Mouse (Mus musculus) hindbrain, embryonic 13.5 days (tissue): ENCODE measurements around the gene Zfyve16. TPM values are rescaled to one million over a fixed set of nuclear protein-coding genes. Genes with fewer than 3 reads are reported as not detected.
A peak's percentile ranks its signal among the peaks of the same experiment; 100 is the strongest.

Source experiments
- ATAC-seq: fragments of 200-750 bp; cut with Nextera tagmentation; 2 replicates; pipeline ENCODE4 v1.8.0; 2017; ENCODE audit warnings: moderate TSS enrichment; ENCODE audit not compliant: low FRiP score
- H3K27ac ChIP-seq: fragments of 300-500 bp; sonication (generic); 2 replicates; pipeline ENCODE4 v1.5.1; 2015; ENCODE audit warnings: inconsistent platforms, mild to moderate bottlenecking, moderate library complexity
- H3K27me3 ChIP-seq: fragments of 300-500 bp; sonication (generic); 2 replicates; pipeline ENCODE4 v1.6.1; 2015; ENCODE audit warnings: mild to moderate bottlenecking, inconsistent platforms
- H3K36me3 ChIP-seq: fragments of 300-500 bp; sonication (generic); 2 replicates; pipeline ENCODE4 v1.6.1; 2015; ENCODE audit warnings: mild to moderate bottlenecking, inconsistent platforms
- H3K4me1 ChIP-seq: fragments of 300-500 bp; sonication (generic); replicated peaks from 2 replicates; pipeline ENCODE4 v1.6.1; 2015; ENCODE audit warnings: inconsistent platforms
- H3K4me2 ChIP-seq: fragments of 300-500 bp; sonication (generic); 2 replicates; pipeline ENCODE4 v1.6.1; 2015; ENCODE audit warnings: inconsistent platforms, mild to moderate bottlenecking, moderate library complexity
- H3K4me3 ChIP-seq: fragments of 300-500 bp; sonication (generic); 2 replicates; pipeline ENCODE4 v1.5.1; 2015; ENCODE audit warnings: mild to moderate bottlenecking, inconsistent platforms
- H3K9ac ChIP-seq: fragments of 300-500 bp; sonication (generic); 2 replicates; pipeline ENCODE4 v1.6.1; 2015; ENCODE audit warnings: mild to moderate bottlenecking, inconsistent platforms
- H3K9me3 ChIP-seq: fragments of 300-500 bp; sonication (generic); 2 replicates; pipeline ENCODE4 v1.6.1; 2016; ENCODE audit warnings: inconsistent platforms
- WGBS: fragments of 180-500 bp; shearing (Covaris S2); methylation state at CpG from one replicate; pipeline ENCODE4 v1.1.7; 2015; 5-methylcytosine and 5-hydroxymethylcytosine counted together
- polyA plus RNA-seq: library from polyadenylated mRNA; unstranded; fragments of >200 nt; fragmentation: Nextera tagmentation; extraction: Ambion mirVana; gene quantifications from 2 replicates; pipeline ENCODE4 v1.2.1, GENCODE M21; 2015

The Zfyve16 gene
- polyA plus RNA-seq, 1 experiment from 2014 or later: 11.2 TPM

- Histone ChIP-seq H3K4me3 (peak overlapping the region; percentile 74), H3K27ac (peak overlapping the region; percentile 95), H3K27me3 (no peaks in the 10 kb centered on the region), H3K4me2 (peak overlapping the region; percentile 67), H3K4me1 (peaks cover 12% of the 10 kb centered on the region), H3K9me3 (no peaks in the 10 kb centered on the region), H3K9ac (peak overlapping the region; percentile 84), H3K36me3 (no peaks in the 10 kb centered on the region)
- peak; percentile 93 for ATAC-seq
- 3% methylated on average over 47 of the region's 47 CpGs for WGBS
Measured at GRCm38 (mm10) chr13:92529828-92530720, 594 bp downstream of the Zfyve16 start.

GRCm38 (mm10) chr13:92523178-92523813 lies 7.4 kb downstream of the Zfyve16 start:
- H3K36me3 ChIP-seq: peaks cover 39% of the 10 kb centered on the region
- no peak overlapping the region for H3K4me2 ChIP-seq
- no peak overlapping the region for H3K27ac ChIP-seq
- H3K27me3 ChIP-seq: no peaks in the 10 kb centered on the region
- no peaks in the 10 kb centered on the region for H3K9me3 ChIP-seq
- WGBS: 93% methylated on average over 5 of the region's 5 CpGs
- H3K4me1 ChIP-seq: no peaks in the 10 kb centered on the region
- H3K4me3 ChIP-seq: no peak overlapping the region
- ATAC-seq: no peak
- no peak overlapping the region for H3K9ac ChIP-seq

GRCm38 (mm10) chr13:92504871-92505270 lies 25.8 kb downstream of the Zfyve16 start:
- H3K4me2 ChIP-seq: no peak overlapping the region
- no peak for ATAC-seq
- H3K4me1 ChIP-seq: no peaks in the 10 kb centered on the region
- no peak overlapping the region for H3K27ac ChIP-seq
- H3K4me3 ChIP-seq: no peak overlapping the region
- H3K27me3 ChIP-seq: no peaks in the 10 kb centered on the region
- 91% methylated on average over 12 of the region's 12 CpGs for WGBS
- H3K9me3 ChIP-seq: no peaks in the 10 kb centered on the region
- H3K36me3 ChIP-seq: peaks cover 54% of the 10 kb centered on the region
- H3K9ac ChIP-seq: no peak overlapping the region

- Histone ChIP-seq H3K9ac (no peak overlapping the region), H3K4me3 (no peak overlapping the region), H3K9me3 (no peaks in the 10 kb centered on the region), H3K4me2 (no peak overlapping the region), H3K27me3 (no peaks in the 10 kb centered on the region), H3K27ac (no peak overlapping the region), H3K36me3 (peaks cover 26% of the 10 kb centered on the region), H3K4me1 (0 out of 2 replicates have a peak, but pooled peaks cover 4% of the 10 kb centered on the region)
- no peak for ATAC-seq
- 89% methylated on average over 1 of the region's 1 CpGs for WGBS
Measured at GRCm38 (mm10) chr13:92491923-92492322, 38.7 kb downstream of the Zfyve16 start.

- 0 out of 2 replicates have a peak, but pooled peaks have one; percentile 52 for ATAC-seq
- H3K4me2 ChIP-seq: no peak overlapping the region
Measured at GRCm38 (mm10) chr13:92490817-92491216, 39.9 kb downstream of the Zfyve16 start.

GRCm38 (mm10) chr13:92483852-92484463 lies 46.7 kb downstream of the Zfyve16 start, which contains the start of gene Fam151b:
TSS of gene Fam151b (minus strand) at chr13:92484015.
- H3K27ac ChIP-seq: peak within 1 kb of the TSS; percentile 83
- peak within 1 kb of the TSS; percentile 44 for H3K4me3 ChIP-seq
- ATAC-seq: peak; percentile 100
- H3K9ac ChIP-seq: peak within 1 kb of the TSS; percentile 64
- H3K27me3 ChIP-seq: no peaks in the 10 kb centered on the region
- H3K4me1 ChIP-seq: 0 out of 2 replicates have a peak, but pooled peaks cover 4% of the 10 kb centered on the region
- no peaks in the 10 kb centered on the region for H3K9me3 ChIP-seq
- H3K4me2 ChIP-seq: peak within 1 kb of the TSS; percentile 63
- peaks cover 5% of the 10 kb centered on the region for H3K36me3 ChIP-seq
- 7% methylated on average over 19 of the region's 19 CpGs for WGBS

More at GRCm38 (mm10) chr13:92490817-92491216, 39.9 kb downstream of the Zfyve16 start:
- Histone ChIP-seq H3K36me3 (peaks cover 28% of the 10 kb centered on the region), H3K9ac (no peak overlapping the region), H3K4me1 (0 out of 2 replicates have a peak, but pooled peaks cover 4% of the 10 kb centered on the region), H3K27me3 (no peaks in the 10 kb centered on the region), H3K4me3 (no peak overlapping the region), H3K27ac (peak overlapping the region; percentile 12; the same call in 1 of the 2 replicates), H3K9me3 (no peaks in the 10 kb centered on the region)
- 67% methylated on average over 4 of the region's 4 CpGs for WGBS

- Histone ChIP-seq H3K4me2 (peak overlapping the region; percentile 63), H3K36me3 (peaks cover 5% of the 10 kb centered on the region), H3K9ac (peak overlapping the region; percentile 64), H3K4me3 (peak overlapping the region; percentile 44), H3K9me3 (no peaks in the 10 kb centered on the region), H3K27ac (peak overlapping the region; percentile 83; the same call in 1 of the 2 replicates), H3K4me1 (0 out of 2 replicates have a peak, but pooled peaks cover 4% of the 10 kb centered on the region), H3K27me3 (no peaks in the 10 kb centered on the region)
- WGBS: 3% methylated on average over 3 of the region's 3 CpGs
- ATAC-seq: peak; percentile 76
Measured at GRCm38 (mm10) chr13:92483348-92483747, 47.3 kb downstream of the Zfyve16 start.

GRCm38 (mm10) chr13:92470151-92470550 lies 60.5 kb downstream of the Zfyve16 start:
- H3K27ac ChIP-seq: no peak overlapping the region
- H3K27me3 ChIP-seq: no peaks in the 10 kb centered on the region
- no peak overlapping the region for H3K4me2 ChIP-seq
- ATAC-seq: no peak
- H3K9me3 ChIP-seq: no peaks in the 10 kb centered on the region
- no peak overlapping the region for H3K9ac ChIP-seq
- H3K4me1 ChIP-seq: no peaks in the 10 kb centered on the region
- peaks cover 25% of the 10 kb centered on the region; the same call in 1 of the 2 replicates for H3K36me3 ChIP-seq
- no peak overlapping the region for H3K4me3 ChIP-seq
- 77% methylated on average over 2 of the region's 2 CpGs for WGBS

- 80% methylated on average over 2 of the region's 2 CpGs for WGBS
Measured at GRCm38 (mm10) chr13:92469381-92469780, 61.3 kb downstream of the Zfyve16 start.

GRCm38 (mm10) chr13:92467891-92468290 lies 62.8 kb downstream of the Zfyve16 start:
- Histone ChIP-seq H3K36me3 (peaks cover 23% of the 10 kb centered on the region; the same call in 1 of the 2 replicates), H3K27me3 (no peaks in the 10 kb centered on the region), H3K4me3 (no peak overlapping the region), H3K9me3 (no peaks in the 10 kb centered on the region), H3K27ac (no peak overlapping the region), H3K4me2 (no peak overlapping the region), H3K9ac (no peak overlapping the region), H3K4me1 (no peaks in the 10 kb centered on the region)
- WGBS: 73% methylated on average over 9 of the region's 9 CpGs
- no peak for ATAC-seq

More at GRCm38 (mm10) chr13:92469381-92469780, 61.3 kb downstream of the Zfyve16 start:
- ATAC-seq: no peak
- Histone ChIP-seq H3K36me3 (peaks cover 25% of the 10 kb centered on the region; the same call in 1 of the 2 replicates), H3K4me2 (no peak overlapping the region), H3K27me3 (no peaks in the 10 kb centered on the region), H3K9ac (no peak overlapping the region), H3K4me1 (no peaks in the 10 kb centered on the region), H3K27ac (no peak overlapping the region), H3K4me3 (no peak overlapping the region), H3K9me3 (no peaks in the 10 kb centered on the region)

GRCm38 (mm10) chr13:92464698-92465097 lies 66.0 kb downstream of the Zfyve16 start:
- Histone ChIP-seq H3K27me3 (no peaks in the 10 kb centered on the region), H3K36me3 (peaks cover 20% of the 10 kb centered on the region; the same call in 1 of the 2 replicates), H3K4me3 (no peak overlapping the region), H3K27ac (no peak overlapping the region), H3K4me2 (no peak overlapping the region), H3K4me1 (no peaks in the 10 kb centered on the region), H3K9me3 (no peaks in the 10 kb centered on the region), H3K9ac (no peak overlapping the region)
- WGBS: 91% methylated on average over 3 of the region's 3 CpGs
- ATAC-seq: no peak

GRCm38 (mm10) chr13:92446872-92447271 lies 83.8 kb downstream of the Zfyve16 start:
- no peak overlapping the region for H3K4me3 ChIP-seq
- no peak overlapping the region for H3K9ac ChIP-seq
- no peak overlapping the region for H3K4me2 ChIP-seq
- H3K9me3 ChIP-seq: no peaks in the 10 kb centered on the region
- no peaks in the 10 kb centered on the region for H3K36me3 ChIP-seq
- WGBS: 94% methylated on average over 7 of the region's 7 CpGs
- no peaks in the 10 kb centered on the region for H3K27me3 ChIP-seq
- no peak for ATAC-seq
- H3K27ac ChIP-seq: no peak overlapping the region
- no peaks in the 10 kb centered on the region for H3K4me1 ChIP-seq
